Mouse (Mus musculus) small intestine, adult 2 months (tissue): ENCODE data around the gene Atp5g1.

Source experiments
- CTCF ChIP-seq: fragments of 200-500 bp; IDR thresholded peaks from 2 replicates; pipeline ENCODE4 v1.5.1; 2012; ENCODE audit warnings: low read depth, mild to moderate bottlenecking, control low read depth, inconsistent platforms, low read length, moderate library complexity, mixed read lengths; ENCODE audit not compliant: insufficient replicate concordance, insufficient read length; ENCODE audit errors: extremely low read depth
- POLR2A ChIP-seq: fragments of 200-500 bp; IDR thresholded peaks from 2 replicates; pipeline ENCODE4 v1.6.1; 2012; ENCODE audit warnings: low read depth, mild to moderate bottlenecking, control low read depth, inconsistent platforms, low read length, moderate library complexity

- peak; percentile 82; the same call in 1 of the 2 replicates for TF ChIP-seq CTCF
- no peak for TF ChIP-seq POLR2A
Observed at GRCm38 (mm10) chr11:96093361-96093760, 17.9 kb upstream of the Atp5g1 start.
